Mouse (Mus musculus) adrenal gland, postnatal 4 days (tissue): Measurements from ENCODE around the gene Bbc3. TPM values are rescaled to one million over a fixed set of nuclear protein-coding genes. Genes with fewer than 3 reads are reported as not detected.
"Not testable (repeated sequence)": the region's sequence is repeated elsewhere in the genome, so short reads cannot be mapped to it uniquely, and the experiment has no call there.

Experiments
- DNase-seq, 2 experiments: peaks; one replicate each; pipeline ENCODE4 v3.0.0; 2021 to 2022; ENCODE audit warnings: low spot score in 2 of 2, mixed read lengths in 2 of 2
- total RNA-seq, 2 experiments: library from RNA; stranded (reverse); gene quantifications; 2 replicates each; pipeline ENCODE4 v1.2.3; 2021

Gene Bbc3
- total RNA-seq, 2 experiments from 2014 or later, result 9.6 to 9.9 TPM

DNA sequence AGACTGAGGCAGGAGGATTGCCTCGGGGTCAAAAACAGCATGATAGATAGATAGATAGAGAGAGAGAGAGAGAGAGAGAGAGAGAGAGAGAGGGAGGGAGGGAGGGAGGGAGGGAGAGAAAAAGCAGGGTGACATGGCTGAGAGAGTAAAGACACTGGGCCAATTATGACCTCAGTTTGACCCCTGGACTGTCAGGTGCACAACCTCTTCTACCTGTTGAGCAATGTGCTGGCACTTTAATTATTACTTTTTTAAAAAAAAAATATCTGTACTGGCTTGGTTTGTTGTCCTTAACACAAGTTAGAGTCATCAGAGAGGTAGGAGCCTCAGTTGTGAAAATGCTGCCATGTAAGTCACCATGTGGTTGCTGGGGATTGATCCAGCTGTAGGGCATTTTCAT lies 20.4 kb upstream of the Bbc3 start:
- no peak for DNase-seq

DNA sequence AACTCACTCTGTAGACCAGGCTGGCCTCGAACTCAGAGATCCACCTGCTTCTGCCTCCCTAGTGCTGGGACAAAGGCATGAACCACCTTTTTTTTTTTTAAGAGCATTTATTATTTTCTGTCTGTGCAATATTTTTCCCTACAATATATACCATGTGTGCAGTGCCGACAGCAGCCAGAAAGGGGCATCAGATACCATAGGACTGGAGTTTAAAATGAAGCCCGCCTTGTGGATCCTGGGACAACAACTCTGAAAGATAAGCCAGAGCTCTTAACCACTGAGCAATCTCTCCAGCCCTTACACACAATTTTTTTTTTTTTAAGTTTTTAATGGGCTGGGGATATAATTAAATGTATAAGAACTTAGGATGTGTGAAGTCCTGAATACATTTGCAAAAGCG lies 13.8 kb upstream of the Bbc3 start:
- DNase-seq, result no peak

DNA sequence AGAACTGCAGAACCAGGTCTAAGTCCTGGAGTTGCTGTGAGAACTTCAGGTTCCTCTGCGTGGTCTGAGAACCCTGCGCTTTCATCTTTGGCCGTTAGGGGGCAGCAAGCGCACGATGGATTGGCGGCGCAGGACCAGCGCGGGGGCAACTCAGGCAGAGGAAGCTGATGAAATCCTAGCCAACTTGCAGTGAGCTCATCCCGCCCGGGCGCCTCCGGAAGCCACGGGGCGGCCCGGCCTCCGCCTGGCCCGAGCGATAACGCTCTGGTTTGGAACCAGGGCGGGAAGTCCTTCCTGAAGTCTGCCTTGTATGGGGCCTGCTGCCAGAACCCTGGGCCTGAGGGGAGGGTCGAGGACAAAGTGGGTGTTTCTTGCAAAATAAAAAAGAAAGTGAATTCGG lies 13.4 kb upstream of the Bbc3 start:
- DNase-seq, result peak; percentile 89 to 93

DNA sequence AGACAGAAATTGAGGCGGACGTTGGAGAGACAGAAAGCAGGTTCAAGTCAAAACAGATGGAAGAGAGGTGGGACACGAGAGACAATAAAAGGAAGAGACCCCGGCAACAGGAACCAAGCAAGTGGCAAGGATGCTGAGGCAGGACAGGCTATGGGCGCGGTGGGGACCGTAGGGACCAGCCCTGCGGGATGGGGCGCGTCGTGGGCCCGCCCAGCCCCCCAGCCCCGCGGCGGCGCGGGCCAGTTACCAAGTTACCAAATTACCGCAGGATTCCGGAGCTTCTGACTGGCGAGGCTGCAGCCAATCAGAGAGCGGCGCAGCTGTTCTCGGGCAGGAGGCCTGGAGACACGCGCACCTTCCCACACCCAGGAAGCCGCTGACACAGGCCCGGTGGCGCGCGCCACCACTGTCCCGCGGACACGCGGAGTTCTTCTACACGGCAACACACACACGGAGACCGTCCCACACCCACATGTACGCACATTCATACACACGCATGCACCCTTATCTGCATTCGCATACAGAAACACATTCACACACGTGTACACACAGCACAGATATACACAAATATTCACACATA lies 12.8 kb upstream of the Bbc3 start:
- no peak for DNase-seq

DNA sequence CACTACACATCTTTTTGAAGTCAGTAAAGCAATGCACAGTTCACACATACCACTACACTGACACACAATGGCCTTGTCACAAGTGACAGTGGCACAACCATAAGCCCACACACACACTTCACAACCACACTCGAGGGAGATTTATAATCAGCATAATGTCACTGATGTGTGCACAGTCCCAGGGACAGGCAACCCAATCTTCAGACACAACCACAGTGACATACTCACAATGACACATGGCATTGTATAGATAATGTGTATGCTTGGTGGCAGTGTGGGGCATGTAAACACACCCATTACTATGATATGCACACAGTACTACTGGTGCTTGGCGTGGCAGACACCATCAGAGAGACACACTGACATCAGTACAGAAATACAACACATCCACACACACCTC lies 12.0 kb upstream of the Bbc3 start:
- no peak for DNase-seq

DNA sequence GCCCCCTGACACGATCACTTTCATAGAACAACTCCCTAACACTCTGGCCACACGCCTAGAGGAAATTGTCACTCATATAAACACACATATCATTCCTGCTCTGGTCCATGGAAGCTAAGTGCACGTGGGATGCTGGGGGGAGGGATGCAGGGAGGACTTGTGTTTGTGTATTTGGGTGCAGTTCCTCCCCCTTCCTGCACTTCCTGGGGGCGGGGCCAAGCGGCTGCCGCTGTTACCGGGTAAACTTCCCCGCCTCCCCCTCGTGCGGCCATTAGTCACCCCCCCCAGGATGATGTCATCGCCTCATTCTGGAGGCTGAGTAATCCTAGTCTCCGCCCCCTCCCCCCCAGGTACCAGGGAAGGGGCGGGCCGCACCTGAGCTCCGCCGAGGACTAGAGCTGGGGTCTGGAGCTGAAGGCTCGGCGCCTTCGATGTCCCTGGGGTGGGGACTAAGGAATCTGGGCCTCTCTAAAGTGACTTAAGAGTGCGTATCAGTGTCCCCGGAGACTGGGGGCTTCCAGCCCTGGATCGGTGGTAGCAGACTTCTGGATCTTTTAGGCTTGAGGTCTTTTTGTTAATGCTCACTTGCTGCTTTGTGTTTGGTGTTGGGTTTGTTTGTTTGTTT lies 11.3 kb upstream of the Bbc3 start:
- DNase-seq, result peak in 1 of 2 experiments; percentile 81

DNA sequence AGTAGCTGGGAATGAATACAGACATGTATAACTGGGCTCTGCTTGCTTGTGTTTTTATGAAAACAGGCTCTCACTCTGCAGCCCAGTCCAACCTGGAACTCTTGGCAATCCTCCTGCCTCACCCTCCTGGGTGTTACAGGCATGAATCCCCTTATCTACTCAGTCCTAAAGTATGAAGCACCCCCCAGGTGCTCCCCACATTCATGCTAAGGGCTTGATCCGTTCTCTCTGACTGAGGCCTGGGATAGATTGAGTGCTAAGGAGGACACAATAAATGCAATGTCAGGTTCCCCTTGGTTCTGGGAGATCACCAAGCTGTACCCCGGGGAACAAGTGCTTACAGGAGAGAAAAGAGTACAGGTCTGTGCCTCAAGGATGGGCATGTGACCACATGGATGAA lies 10.6 kb upstream of the Bbc3 start:
- DNase-seq, result no peak

DNA sequence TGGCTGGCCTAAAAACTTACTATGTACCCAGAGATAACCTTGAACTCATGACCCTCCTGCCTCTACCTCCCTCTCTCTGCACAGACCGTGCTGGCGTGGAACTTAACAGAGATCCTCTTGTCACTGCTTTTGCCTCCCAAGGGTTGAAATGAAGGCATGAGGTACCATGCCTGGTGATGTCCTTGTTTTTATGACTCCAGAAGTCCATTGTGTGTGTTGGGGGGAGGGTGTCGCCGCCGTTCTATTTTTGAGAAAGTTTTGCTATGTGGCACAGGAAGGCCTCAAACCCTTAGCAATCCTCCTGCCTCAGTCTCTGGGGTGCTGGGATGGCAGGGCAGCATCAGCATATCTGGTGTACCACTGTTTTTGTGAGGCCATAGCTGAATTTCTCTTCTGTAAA lies 9.3 kb upstream of the Bbc3 start:
- no peak for DNase-seq

DNA sequence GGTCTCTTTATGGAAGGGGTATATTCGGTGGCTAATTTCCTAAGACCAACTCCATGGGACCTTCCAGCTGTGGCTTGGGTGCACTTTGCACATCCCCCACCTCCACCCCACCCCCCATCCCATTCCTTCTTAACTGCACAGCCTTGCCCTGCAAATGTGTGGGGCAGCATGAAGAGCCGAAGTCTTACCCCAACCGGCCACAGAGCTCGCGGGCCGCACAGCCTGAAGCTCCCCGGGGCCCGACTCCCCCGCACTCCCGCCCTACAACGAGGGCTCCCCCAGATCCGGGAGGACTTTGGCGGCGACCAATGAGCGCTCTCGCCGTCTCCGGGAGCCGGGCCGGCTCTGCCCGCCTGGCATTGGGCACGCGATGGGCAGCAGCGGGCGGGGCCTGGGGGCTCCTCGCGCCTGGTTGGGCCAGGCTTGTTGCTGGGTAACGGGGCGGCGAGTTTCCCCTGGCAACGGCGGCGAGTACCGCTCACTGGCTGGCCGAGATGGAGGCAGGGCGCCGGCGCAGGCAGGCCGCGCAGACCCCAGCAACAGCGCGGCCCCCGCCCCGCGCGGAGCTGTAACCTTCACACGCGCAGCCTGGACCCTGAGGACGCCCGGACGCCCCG lies 8.7 kb upstream of the Bbc3 start:
- peak; percentile 75 to 79 for DNase-seq

DNA sequence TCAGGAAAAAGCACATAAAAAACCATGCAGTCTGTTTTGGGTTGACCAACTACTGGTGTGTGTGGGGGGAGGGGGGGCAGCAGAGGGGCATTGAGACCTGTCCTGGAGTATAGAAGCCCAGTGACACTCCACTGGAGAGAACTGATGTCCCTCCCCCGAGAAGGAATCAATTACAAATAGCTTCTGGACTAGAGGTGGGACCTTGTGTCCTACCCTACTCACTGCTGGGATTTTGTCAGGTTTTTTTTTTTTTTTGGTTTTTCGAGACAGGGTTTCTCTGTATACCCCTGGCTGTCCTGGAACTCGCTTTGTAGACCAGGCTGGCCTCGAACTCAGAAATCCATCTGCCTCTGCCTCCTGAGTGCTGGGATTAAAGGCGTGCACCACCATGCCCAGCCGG lies 1.1 kb upstream of the Bbc3 start:
- DNase-seq, result not testable (repeated sequence)

DNA sequence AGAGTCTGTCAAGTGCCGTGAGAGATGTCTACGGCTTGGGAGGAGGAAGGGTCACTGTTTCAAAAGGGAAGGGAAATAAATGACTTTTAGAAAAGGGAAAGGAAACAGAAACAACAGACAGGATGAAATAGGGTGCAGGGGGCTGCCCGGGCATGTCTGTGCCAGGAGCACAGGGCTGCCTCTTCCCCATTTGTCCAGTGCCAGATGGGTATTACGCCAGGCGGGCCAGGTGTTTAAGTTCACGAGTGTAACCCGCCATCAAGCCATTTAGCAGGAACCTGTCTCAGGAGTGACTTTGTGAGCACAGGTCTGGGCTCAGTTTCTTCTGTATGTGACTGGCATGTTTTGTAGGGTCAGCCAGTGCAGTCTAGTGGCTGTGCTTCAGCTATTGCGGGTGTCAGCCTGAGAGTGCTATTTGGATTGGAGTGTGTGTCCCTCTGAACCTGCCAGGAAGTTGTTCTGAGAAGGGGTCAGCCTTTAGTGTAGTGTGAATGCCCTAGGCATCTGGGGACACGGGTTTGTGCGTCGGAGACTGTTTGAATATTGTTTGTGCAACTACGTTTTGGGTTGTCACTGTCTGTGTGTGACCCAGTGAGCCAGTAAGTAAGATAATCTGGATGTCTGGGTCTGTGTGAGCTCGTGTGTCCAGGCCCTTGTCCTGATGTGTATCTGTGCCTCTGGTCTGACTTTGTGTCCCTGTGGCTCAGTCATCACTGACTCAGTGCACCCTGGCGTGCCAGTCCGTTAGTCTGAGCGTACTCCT lies 543 bp downstream of the Bbc3 start:
- DNase-seq, result no peak

DNA sequence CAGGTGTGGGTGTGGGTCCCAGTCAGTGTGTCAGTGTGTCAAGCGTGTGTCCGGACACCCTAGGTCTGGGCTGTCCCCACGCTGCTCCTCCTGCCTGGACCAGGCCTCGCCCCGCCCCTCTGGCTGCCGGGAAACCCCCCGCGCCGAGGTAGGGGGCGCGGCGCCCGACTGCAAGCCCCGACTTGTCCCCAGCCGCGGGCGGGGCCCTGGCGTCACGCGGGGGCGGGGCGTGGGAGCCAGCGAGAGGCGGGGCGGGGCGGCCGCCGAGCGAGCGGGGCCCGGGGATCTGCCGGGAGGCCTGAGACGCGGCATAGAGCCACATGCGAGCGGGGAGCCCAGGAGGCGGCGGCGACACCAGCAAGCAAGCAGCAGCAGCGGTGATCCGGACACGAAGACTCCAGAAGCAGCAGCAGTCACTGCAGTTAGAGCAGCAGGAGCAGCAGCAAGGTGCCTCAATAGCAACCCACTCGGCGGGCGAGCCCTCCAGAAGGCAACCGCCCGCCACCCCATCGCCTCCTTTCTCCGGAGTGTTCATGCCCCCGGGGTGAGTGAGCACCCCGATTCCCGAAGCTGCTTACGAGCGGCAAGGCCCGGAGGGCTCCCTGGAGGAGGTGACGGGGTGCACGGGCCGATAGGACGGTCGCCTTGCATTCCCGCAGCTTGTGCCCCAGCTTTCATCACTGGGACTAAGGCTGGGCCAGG lies 1.3 kb downstream of the Bbc3 start:
- DNase-seq, result peak; percentile 74 to 80

DNA sequence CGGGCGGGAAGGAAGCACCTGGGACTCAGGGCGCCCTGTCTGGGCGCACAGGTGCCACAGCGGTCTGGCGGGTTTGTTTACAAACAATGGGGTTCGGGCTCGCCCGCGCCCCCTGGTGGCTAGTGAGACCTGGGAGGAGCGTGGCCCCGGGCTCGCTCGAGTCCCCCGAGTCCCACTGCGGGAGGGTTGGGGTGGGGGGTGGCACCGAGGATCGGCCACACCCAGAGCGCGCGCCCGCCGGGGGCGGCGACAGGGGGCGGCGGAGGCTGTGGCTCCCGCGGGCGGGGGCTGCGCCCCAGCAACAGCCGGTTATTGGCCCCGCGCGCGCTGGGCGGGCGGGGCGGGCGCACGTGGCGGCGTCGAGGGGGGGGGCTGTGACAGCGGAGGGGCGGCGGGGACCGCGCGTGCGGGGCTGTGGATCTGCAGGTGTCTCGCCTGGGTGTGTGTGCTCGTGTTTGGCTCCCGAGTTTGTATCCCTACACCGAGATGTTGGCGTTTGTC lies 1.9 kb downstream of the Bbc3 start:
- peak; percentile 52 to 70 for DNase-seq

DNA sequence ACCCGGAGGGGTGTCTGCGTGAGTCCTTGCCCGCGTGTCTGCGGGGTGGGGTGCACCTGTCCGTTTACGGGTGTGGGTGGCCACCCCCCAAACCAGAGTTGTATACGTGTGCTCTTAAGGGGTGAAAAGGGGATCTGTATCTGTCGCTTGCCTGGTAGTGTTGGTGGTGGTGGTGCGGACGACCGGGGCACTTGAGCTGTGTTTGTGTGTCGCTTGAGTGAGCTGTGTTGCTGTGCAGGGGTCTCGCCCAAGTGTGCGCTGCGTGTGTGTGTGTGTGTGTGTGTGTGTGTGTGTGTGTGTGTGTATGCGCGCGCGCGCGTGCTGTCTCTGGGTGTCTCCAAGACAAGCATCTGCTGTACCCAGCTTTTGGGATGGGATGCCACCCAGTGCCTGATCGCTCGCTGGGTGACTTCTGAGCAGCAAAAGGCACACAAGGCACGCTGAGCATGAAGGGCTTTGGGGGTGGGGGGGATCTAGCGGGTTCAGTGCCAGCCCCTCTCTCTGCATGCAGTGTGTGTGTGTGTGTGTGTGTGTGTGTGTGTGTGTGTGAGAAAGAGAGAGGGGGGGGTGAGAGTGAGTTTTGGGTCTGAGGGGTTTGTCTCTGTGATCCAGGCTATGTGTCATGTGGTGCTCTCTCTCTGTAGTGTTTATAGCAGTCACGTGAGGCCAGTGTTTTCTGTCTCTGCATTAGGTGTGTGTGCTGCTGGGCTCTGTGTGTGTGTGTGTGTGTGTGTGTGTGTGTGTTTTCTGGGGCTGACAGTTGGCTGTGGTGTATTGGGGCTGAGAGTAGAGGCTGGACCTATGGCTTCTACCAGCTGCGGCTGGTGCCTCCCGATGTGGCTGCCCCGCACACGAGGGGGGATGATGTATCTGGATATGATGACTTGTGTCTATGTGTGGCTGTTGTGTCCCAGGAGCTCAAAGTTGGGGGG lies 2.6 kb downstream of the Bbc3 start:
- peak in 1 of 2 experiments; percentile 13 for DNase-seq

DNA sequence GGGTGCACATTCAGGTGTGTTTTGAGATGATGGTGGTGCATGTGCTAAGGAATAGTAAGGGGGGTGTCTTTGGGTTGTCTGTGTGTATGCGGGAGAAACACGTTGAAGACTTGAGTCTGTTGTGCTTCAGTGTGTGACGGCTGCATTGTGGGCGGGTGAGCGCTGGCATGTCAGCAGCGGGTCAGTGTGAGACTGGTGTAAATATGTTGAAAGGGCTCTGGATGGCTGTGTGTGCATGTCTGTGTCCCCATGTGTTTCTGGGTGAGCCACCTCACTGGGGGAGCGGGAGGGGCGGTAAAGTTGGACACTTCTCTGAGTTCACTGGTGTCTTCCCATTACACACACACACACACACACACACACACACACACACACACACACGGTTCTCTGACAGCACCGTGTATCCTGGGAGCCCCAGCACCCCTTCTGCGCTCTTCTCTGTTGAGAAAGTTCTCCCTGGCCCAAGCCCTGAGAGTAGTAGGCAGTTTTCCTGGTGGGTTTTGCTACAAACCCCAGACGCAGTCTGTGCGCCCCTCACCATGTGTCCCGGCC lies 3.3 kb downstream of the Bbc3 start:
- no peak for DNase-seq

DNA sequence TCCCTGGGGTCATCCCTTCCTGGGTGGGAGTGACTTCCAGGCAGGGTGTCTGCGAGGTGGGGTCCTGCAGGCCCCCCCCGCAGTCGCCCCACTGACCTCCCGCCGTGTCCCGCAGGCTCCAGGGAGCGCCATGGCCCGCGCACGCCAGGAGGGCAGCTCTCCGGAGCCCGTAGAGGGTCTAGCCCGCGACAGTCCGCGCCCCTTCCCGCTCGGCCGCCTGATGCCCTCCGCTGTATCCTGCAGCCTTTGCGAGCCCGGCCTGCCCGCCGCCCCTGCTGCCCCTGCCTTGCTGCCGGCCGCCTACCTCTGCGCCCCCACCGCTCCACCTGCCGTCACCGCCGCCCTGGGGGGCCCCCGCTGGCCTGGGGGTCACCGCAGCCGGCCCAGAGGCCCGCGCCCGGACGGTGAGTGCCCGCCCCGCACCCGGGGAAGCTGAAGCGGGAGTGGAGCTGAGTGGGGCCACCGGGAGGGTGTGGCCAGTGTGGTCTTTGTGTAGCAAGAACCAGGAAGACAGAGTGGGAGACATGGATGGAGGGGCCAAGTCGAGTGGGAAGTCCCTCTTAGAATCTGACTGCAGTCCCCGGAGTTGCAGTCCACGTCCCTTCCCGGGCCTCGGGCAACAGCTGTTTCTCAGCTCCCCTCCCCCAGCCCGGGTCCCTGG lies 3.9 kb downstream of the Bbc3 start:
- DNase-seq, result no peak

DNA sequence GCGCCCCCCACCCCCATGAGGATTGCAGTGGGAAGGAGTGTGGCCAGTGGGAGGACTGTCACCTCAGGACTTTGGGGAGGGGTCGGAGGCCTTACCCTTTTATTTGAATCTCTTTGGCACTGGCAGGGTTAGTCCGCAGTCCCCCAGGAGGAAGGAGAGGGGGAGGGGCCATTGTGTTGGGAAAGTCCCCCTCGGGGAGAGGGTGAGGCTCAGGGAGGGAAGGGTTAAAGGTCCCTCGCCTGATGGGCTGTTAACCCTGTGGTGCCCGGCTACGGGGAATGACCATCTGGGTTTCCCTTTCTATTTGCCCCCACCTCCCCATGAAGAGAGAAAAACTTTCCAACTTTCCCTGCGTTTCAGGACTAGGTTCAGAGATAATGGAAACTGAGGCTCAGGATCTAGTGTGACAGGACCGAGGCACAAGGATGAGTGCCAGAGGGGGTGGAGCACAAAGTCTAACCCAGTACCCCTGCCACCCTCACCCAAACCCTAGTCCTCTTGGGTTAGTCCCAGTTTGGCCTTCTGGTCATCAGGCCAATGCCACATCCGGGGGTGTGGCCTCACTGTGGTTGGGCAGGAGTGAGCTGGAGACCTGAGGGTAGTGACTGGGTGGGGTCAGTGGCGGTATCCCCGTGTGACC lies 4.6 kb downstream of the Bbc3 start:
- peak in 1 of 2 experiments; percentile 59 for DNase-seq

DNA sequence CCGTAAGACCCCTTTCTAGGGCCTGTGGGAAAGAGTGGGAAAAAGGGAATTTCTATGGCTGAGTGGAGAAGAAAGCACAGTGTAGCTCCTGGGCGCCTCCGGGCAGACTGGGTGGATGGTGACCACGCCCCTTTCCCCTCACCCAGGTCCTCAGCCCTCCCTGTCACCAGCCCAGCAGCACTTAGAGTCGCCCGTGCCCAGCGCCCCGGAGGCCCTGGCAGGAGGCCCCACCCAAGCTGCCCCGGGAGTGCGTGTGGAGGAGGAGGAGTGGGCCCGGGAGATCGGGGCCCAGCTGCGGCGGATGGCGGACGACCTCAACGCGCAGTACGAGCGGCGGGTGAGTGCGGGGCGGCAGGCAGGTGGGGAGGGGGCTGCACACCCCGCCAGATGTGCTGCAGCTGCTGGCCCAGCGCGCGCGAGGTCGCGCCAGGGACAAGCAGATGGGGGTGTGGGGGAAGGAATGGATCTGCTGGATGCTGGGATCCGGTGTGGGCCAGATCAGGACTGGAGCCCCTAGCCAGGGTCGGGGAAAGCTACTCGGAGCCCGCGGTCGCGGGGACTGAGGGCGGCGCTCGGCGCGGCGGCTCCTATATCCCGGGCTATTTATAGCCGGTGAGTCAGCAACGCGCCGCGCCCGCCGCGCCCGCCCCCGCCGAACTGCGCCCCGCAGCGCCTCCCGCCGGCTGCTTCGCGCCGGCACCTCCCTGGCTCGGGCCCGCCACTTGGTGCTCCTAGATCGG lies 5.5 kb downstream of the Bbc3 start:
- DNase-seq, result peak; percentile 61 to 69
